Mouse (Mus musculus): Measurements from ENCODE around the gene Slc51b.

DNA sequence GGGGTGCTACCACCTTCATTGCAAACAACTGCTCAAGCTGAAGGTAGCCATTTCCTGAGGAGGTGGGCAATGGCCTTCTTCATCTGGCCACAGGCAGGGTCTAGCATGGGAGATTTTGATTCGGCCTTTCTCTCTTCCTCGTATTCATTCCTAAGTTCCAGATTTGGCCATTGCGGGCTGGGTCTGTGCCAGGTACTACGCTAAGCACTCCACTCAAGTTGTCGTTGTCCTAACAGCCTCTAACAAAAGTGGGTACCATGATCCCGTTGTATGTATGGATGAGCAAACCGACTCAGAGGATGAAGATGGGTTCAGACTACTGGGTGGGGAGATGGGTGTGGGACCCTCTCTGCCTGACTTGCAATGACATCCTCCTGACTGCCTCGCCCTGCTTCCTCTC, 12.4 kb downstream of the Slc51b start:
- TF ChIP-seq POLR2A (IDR thresholded peaks at IDR 0.05; ENCODE audit: low read depth, low read length), result no peak
- TF ChIP-seq CTCF (IDR thresholded peaks at IDR 0.05; ENCODE audit: extremely low read depth, insufficient read length, insufficient replicate concordance, low read depth, low read length), result no peak
